Comparison of ENCODE assay signal across 8 mouse cellular contexts in the genomic region with DNA sequence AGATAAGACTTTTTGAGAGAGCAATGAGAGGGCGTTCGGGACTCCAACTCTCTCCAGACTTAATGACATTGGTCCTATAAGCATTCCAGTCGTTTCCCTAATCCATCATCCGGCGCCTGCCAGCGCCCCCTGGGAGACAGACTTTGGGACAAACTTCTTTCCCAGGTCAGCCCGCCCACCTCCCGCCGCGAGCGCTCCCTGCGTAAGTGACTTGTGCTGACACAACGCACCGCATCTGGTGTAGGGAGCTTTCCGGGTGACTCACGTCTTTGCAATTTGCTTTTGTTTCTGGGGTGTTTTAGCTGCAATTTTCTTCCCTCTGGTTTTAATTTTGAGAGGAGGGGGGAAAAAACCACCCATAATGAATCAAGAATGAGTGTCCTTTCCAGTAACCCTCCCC. TPM values are rescaled to one million over a fixed set of nuclear protein-coding genes. Genes with fewer than 3 reads are reported as not detected.
A peak's percentile ranks its signal among the peaks of the same experiment; 100 is the strongest.
DNase-seq lines count a peak whose midpoint lies in the region; ATAC-seq and TF ChIP-seq lines count a peak whose summit lies in the region.

No protein-coding gene starts in this region.

- peak overlapping the region; percentile 85 for H3K4me2 ChIP-seq in heart, embryonic 13.5 days
- H3K4me2 ChIP-seq in kidney, embryonic 15.5 days, result peak overlapping the region; percentile 97
- H3K4me2 ChIP-seq in lung, embryonic 14.5 days, result peak overlapping the region; percentile 90

- no peak for ATAC-seq in heart, embryonic 13.5 days (ENCODE audit: extremely low read depth, insufficient number of reproducible peaks, low FRiP score, low TSS enrichment)
- ATAC-seq in kidney, embryonic 15.5 days (replicated peaks; ENCODE audit: low FRiP score), result no peak; the same call in 1 of the 2 replicates
- ATAC-seq in lung, embryonic 14.5 days (ENCODE audit: insufficient read depth), result peak; percentile 38; the same call in 1 of the 2 replicates

- TF ChIP-seq CTCF in lung, embryonic 14.5 days (IDR thresholded peaks at IDR 0.05; ENCODE audit: low read depth), result peak; percentile 46

- peak overlapping the region; percentile 79; the same call in 1 of the 2 replicates for H3K27ac ChIP-seq in heart, embryonic 13.5 days (replicated peaks)
- peak overlapping the region; percentile 96 for H3K27ac ChIP-seq in kidney, embryonic 15.5 days
- H3K27ac ChIP-seq in lung, embryonic 14.5 days (ENCODE audit: low read depth), result peak overlapping the region; percentile 88

- WGBS in heart, embryonic 13.5 days, result under 1% methylated on average over 16 of the region's 16 CpGs
- under 1% methylated on average over 16 of the region's 16 CpGs for WGBS in kidney, embryonic 15.5 days
- under 1% methylated on average over 16 of the region's 16 CpGs for WGBS in lung, embryonic 14.5 days

- H3K4me3 ChIP-seq in heart, embryonic 13.5 days, result peak overlapping the region; percentile 78
- H3K4me3 ChIP-seq in kidney, embryonic 15.5 days (replicated peaks), result peak overlapping the region; percentile 73
- peak overlapping the region; percentile 69 for H3K4me3 ChIP-seq in lung, embryonic 14.5 days (ENCODE audit: low read depth, low read length)

- peak overlapping the region; percentile 85; the same call in 1 of the 2 replicates for H3K9ac ChIP-seq in heart, embryonic 13.5 days
- H3K9ac ChIP-seq in kidney, embryonic 15.5 days, result peak overlapping the region; percentile 72
- H3K9ac ChIP-seq in lung, embryonic 14.5 days, result peak overlapping the region; percentile 69

- peak; percentile 36 to 45 for DNase-seq in cerebellum, postnatal 14 days
- DNase-seq in cerebellum, adult 8-10 months, result no peak
- DNase-seq in embryo, embryonic 11.5 days (ENCODE audit: low read depth, low spot score), result peak; percentile 30
- DNase-seq in lung, embryonic 14.5 days, result peak; percentile 82
- DNase-seq in retina, embryonic 14.5 days (ENCODE audit: low spot score), result peak; percentile 57
- DNase-seq in natural killer cell, adult 2 months (ENCODE audit: low spot score in 2 of 2), result no peak

- peaks cover 10% of the 10 kb centered on the region for H3K4me1 ChIP-seq in heart, embryonic 13.5 days
- peaks cover 17% of the 10 kb centered on the region for H3K4me1 ChIP-seq in kidney, embryonic 15.5 days
- no peaks in the 10 kb centered on the region for H3K4me1 ChIP-seq in lung, embryonic 14.5 days (ENCODE audit: insufficient read depth)

- peaks cover 29% of the 10 kb centered on the region for H3K27me3 ChIP-seq in heart, embryonic 13.5 days (replicated peaks)
- peaks cover 14% of the 10 kb centered on the region for H3K27me3 ChIP-seq in kidney, embryonic 15.5 days
- H3K27me3 ChIP-seq in lung, embryonic 14.5 days (ENCODE audit: insufficient read depth, low read length), result no peaks in the 10 kb centered on the region

- peaks cover 3% of the 10 kb centered on the region; the same call in 1 of the 2 replicates for H3K36me3 ChIP-seq in heart, embryonic 13.5 days
- 0 out of 2 replicates have a peak, but pooled peaks cover 3% of the 10 kb centered on the region for H3K36me3 ChIP-seq in kidney, embryonic 15.5 days
- no peaks in the 10 kb centered on the region for H3K36me3 ChIP-seq in lung, embryonic 14.5 days (ENCODE audit: insufficient read depth)

- H3K9me3 ChIP-seq in heart, embryonic 13.5 days, result no peaks in the 10 kb centered on the region
- H3K9me3 ChIP-seq in kidney, embryonic 15.5 days (replicated peaks), result no peaks in the 10 kb centered on the region
- no peaks in the 10 kb centered on the region for H3K9me3 ChIP-seq in lung, embryonic 14.5 days (ENCODE audit: low read depth, low read length)

RNA-seq across cellular contexts. Expression of gene Tpbg, which starts 0.3 kb away (rescaled TPM):
- 4.0 and 6.0 TPM in 2 replicates for polyA plus RNA-seq in heart, embryonic 13.5 days (2015; fragmentation: Nextera tagmentation; extraction: Ambion mirVana)
- polyA plus RNA-seq in kidney, embryonic 15.5 days (2015; fragmentation: Nextera tagmentation; extraction: Ambion mirVana), result 25.5 and 25.7 TPM in 2 replicates
- 23.1 and 24.6 TPM in 2 replicates for polyA plus RNA-seq in lung, embryonic 14.5 days (2014; fragmentation: Nextera tagmentation; extraction: Ambion mirVana)

Comparison
In these comparisons a context has a peak if more than half of its experiments do, and no peak if none do; other contexts are left out.
1. DNase-seq: peak in cerebellum, postnatal 14 days (2 of 2), embryo, embryonic 11.5 days (single experiment), lung, embryonic 14.5 days (single experiment) and retina, embryonic 14.5 days (single experiment); none in cerebellum, adult 8-10 months (single experiment) and natural killer cell, adult 2 months (0 of 2).
2. Peak in every context shown above with its lines, with median percentiles within 50 percentile points of each other: H3K27ac ChIP-seq, H3K4me2 ChIP-seq, H3K4me3 ChIP-seq and H3K9ac ChIP-seq.